16 mouse cellular contexts compared by ENCODE assay signal in genomic region chr16:73082420-73082819, GRCm38 (mm10).
A peak's percentile ranks its signal among the peaks of the same experiment; 100 is the strongest.
DNase-seq lines count a peak whose midpoint lies in the region; ATAC-seq and TF ChIP-seq lines count a peak whose summit lies in the region.
"Had no signal": no experiment of that assay in that cellular context is flagged by ENCODE, and none has a peak within 500 bp of the region (broad histone marks: within the 10 kb centered on the region; RNA-seq: fewer than 3 reads in every experiment).

No protein-coding gene starts in this region.

- DNase-seq in forebrain, embryonic 14.5 days (ENCODE audit: low spot score) = peak; percentile 42
- DNase-seq in forebrain, postnatal 0 days = no peak
- no peak for DNase-seq in forebrain, embryonic 10.5 days (ENCODE audit: extremely low spot score, low spot score)
- DNase-seq in limb, embryonic 10.5 days (ENCODE audit: low spot score) = no peak
- no peak for DNase-seq in urinary bladder, postnatal 25 days (ENCODE audit: low spot score)
- DNase-seq: adrenal gland, adult 2 months; adrenal gland, postnatal 10 days; adrenal gland, postnatal 25 days; cerebellum, adult 11-12 months; cerebellum, adult 2 months; cerebellum, adult 9-10 months; cerebellum, postnatal 10 days; cerebellum, postnatal 25 days had no signal

- peak; percentile 66; the same call in 1 of the 2 replicates for ATAC-seq in forebrain, embryonic 14.5 days
- no peak for ATAC-seq in forebrain, postnatal 0 days
- peak; percentile 63 for ATAC-seq in forebrain, embryonic 16.5 days

- no peak overlapping the region for H3K4me2 ChIP-seq in forebrain, embryonic 14.5 days (ENCODE audit: low read length)
- H3K4me2 ChIP-seq in forebrain, postnatal 0 days (ENCODE audit: low read depth) = no peak overlapping the region
- no peak overlapping the region for H3K4me2 ChIP-seq in forebrain, embryonic 16.5 days (ENCODE audit: low read length)
- H3K4me2 ChIP-seq: embryonic facial prominence, embryonic 12.5 days had no signal

- no peaks in the 10 kb centered on the region for H3K4me1 ChIP-seq in forebrain, embryonic 14.5 days (ENCODE audit: control insufficient read depth, insufficient read depth, low read length)
- H3K4me1 ChIP-seq in forebrain, postnatal 0 days (ENCODE audit: insufficient read depth) = no peaks in the 10 kb centered on the region
- H3K4me1 ChIP-seq in forebrain, embryonic 16.5 days (replicated peaks; ENCODE audit: control insufficient read depth, insufficient read depth, low read length) = 0 out of 2 replicates have a peak, but pooled peaks cover under 1% of the 10 kb centered on the region
- H3K4me1 ChIP-seq in forebrain, embryonic 10.5 days = peaks cover 3% of the 10 kb centered on the region; the same call in 1 of the 2 replicates
- H3K4me1 ChIP-seq in limb, embryonic 10.5 days = peaks cover 30% of the 10 kb centered on the region
- H3K4me1 ChIP-seq: embryonic facial prominence, embryonic 10.5 days; embryonic facial prominence, embryonic 12.5 days had no signal

- H3K36me3 ChIP-seq in forebrain, embryonic 14.5 days (ENCODE audit: control insufficient read depth, insufficient read depth, low read length) = no peaks in the 10 kb centered on the region
- H3K36me3 ChIP-seq in forebrain, postnatal 0 days (ENCODE audit: insufficient read depth) = no peaks in the 10 kb centered on the region
- H3K36me3 ChIP-seq in forebrain, embryonic 16.5 days (ENCODE audit: control insufficient read depth, insufficient read depth) = no peaks in the 10 kb centered on the region
- H3K36me3 ChIP-seq in forebrain, embryonic 10.5 days (replicated peaks) = no peaks in the 10 kb centered on the region
- no peaks in the 10 kb centered on the region for H3K36me3 ChIP-seq in limb, embryonic 10.5 days
- H3K36me3 ChIP-seq: embryonic facial prominence, embryonic 10.5 days; embryonic facial prominence, embryonic 12.5 days had no signal

- H3K4me3 ChIP-seq in forebrain, embryonic 14.5 days (ENCODE audit: low read depth, low read length) = no peak overlapping the region
- no peak overlapping the region for H3K4me3 ChIP-seq in forebrain, postnatal 0 days (ENCODE audit: low read depth, low read length)
- no peak overlapping the region for H3K4me3 ChIP-seq in forebrain, embryonic 16.5 days (replicated peaks; ENCODE audit: low read length)
- H3K4me3 ChIP-seq in forebrain, embryonic 10.5 days = no peak overlapping the region
- H3K4me3 ChIP-seq in limb, embryonic 10.5 days = no peak overlapping the region
- H3K4me3 ChIP-seq: embryonic facial prominence, embryonic 10.5 days; embryonic facial prominence, embryonic 12.5 days had no signal

- H3K9ac ChIP-seq in forebrain, embryonic 14.5 days (ENCODE audit: low read length) = no peak overlapping the region
- no peak overlapping the region for H3K9ac ChIP-seq in forebrain, postnatal 0 days
- H3K9ac ChIP-seq in forebrain, embryonic 16.5 days (replicated peaks; ENCODE audit: low read depth, low read length) = no peak overlapping the region
- H3K9ac ChIP-seq: embryonic facial prominence, embryonic 12.5 days had no signal

- no peak for TF ChIP-seq CTCF in forebrain, postnatal 0 days (IDR thresholded peaks at IDR 0.05; ENCODE audit: low read depth)

- no peaks in the 10 kb centered on the region for H3K27me3 ChIP-seq in forebrain, embryonic 14.5 days (replicated peaks; ENCODE audit: control insufficient read depth, insufficient read depth, low read length)
- H3K27me3 ChIP-seq in forebrain, postnatal 0 days (ENCODE audit: insufficient read depth, low read length) = no peaks in the 10 kb centered on the region
- no peaks in the 10 kb centered on the region for H3K27me3 ChIP-seq in forebrain, embryonic 16.5 days (replicated peaks; ENCODE audit: control insufficient read depth, insufficient read depth, low read length)
- no peaks in the 10 kb centered on the region for H3K27me3 ChIP-seq in forebrain, embryonic 10.5 days (ENCODE audit: poor library complexity, severe bottlenecking)
- H3K27me3 ChIP-seq in limb, embryonic 10.5 days (ENCODE audit: low read depth, poor library complexity, severe bottlenecking) = no peaks in the 10 kb centered on the region
- H3K27me3 ChIP-seq: embryonic facial prominence, embryonic 12.5 days had no signal

- no peak overlapping the region for H3K27ac ChIP-seq in forebrain, embryonic 14.5 days (ENCODE audit: low read depth, low read length)
- H3K27ac ChIP-seq in forebrain, postnatal 0 days (ENCODE audit: low read depth, low read length) = no peak overlapping the region
- H3K27ac ChIP-seq in forebrain, embryonic 16.5 days (ENCODE audit: low read length) = no peak overlapping the region
- no peak overlapping the region for H3K27ac ChIP-seq in forebrain, embryonic 10.5 days
- peak overlapping the region; percentile 30; the same call in 1 of the 2 replicates for H3K27ac ChIP-seq in limb, embryonic 10.5 days
- H3K27ac ChIP-seq: embryonic facial prominence, embryonic 10.5 days; embryonic facial prominence, embryonic 12.5 days had no signal

- H3K9me3 ChIP-seq in forebrain, embryonic 14.5 days (replicated peaks; ENCODE audit: control insufficient read depth, low read length) = no peaks in the 10 kb centered on the region
- H3K9me3 ChIP-seq in forebrain, postnatal 0 days (ENCODE audit: low read length) = no peaks in the 10 kb centered on the region
- H3K9me3 ChIP-seq in forebrain, embryonic 16.5 days (ENCODE audit: control insufficient read depth, low read length) = no peaks in the 10 kb centered on the region
- no peaks in the 10 kb centered on the region for H3K9me3 ChIP-seq in forebrain, embryonic 10.5 days
- H3K9me3 ChIP-seq in limb, embryonic 10.5 days (replicated peaks) = no peaks in the 10 kb centered on the region
- H3K9me3 ChIP-seq: embryonic facial prominence, embryonic 10.5 days; embryonic facial prominence, embryonic 12.5 days had no signal

- 54% methylated on average over 4 of the region's 4 CpGs for WGBS in forebrain, embryonic 14.5 days
- WGBS in forebrain, postnatal 0 days = 47% methylated on average over 4 of the region's 4 CpGs
- WGBS in forebrain, embryonic 16.5 days = 53% methylated on average over 4 of the region's 4 CpGs
- 81% methylated on average over 4 of the region's 4 CpGs for WGBS in forebrain, embryonic 10.5 days
- 81% methylated on average over 4 of the region's 4 CpGs for WGBS in limb, embryonic 10.5 days
